Mouse (Mus musculus): ENCODE data around the gene Chd6.

DNA sequence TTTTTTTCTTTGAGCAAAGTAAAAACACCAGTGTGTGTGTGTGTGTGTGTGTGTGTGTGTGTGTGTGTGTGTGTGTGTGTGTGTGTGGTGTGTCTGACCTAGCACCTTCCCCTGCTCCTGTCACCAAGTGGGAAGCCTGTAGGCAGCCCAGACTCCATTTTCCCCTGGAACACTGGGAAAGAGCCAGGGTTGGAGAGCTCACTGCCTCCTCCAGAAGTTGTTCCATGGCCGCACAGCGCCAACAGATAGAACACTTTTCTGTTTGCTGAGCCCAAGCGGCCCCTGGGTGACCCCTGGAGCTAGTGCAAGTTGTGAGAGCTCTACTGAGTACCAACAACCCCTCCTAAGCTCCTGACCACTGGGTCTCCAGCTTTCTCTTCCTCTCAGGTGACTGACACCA, 175.9 kb downstream of the Chd6 start:
- TF ChIP-seq CTCF (IDR thresholded peaks at IDR 0.05; ENCODE audit: low read depth), result no peak
- TF ChIP-seq EP300 (optimal IDR thresholded peaks at IDR 0.05), result no peak
